Mouse (Mus musculus): ENCODE results near the gene Slit1. TPM values are rescaled to one million over a fixed set of nuclear protein-coding genes. Genes with fewer than 3 reads are reported as not detected.
A peak's percentile ranks its signal among the peaks of the same experiment; 100 is the strongest.

Gene Slit1
- polyA plus RNA-seq, 1 experiment, result 2.7 TPM

- Histone ChIP-seq H3K27ac (ENCODE audit: control insufficient read depth, insufficient read depth, low read depth, low read length, poor library complexity) (no peak overlapping the region), H3K4me3 (replicated peaks; ENCODE audit: control insufficient read depth, low read depth, low read length) (no peak overlapping the region), H3K4me1 (ENCODE audit: control insufficient read depth, insufficient read depth, low read length) (no peaks in the 10 kb centered on the region)
- TF ChIP-seq CTCF (IDR thresholded peaks at IDR 0.05; ENCODE audit: control insufficient read depth, insufficient read depth, low read length), result no peak
- no peak for TF ChIP-seq POLR2A (IDR thresholded peaks at IDR 0.05; ENCODE audit: borderline replicate concordance, control insufficient read depth, low read depth, low read length)
- 52% methylated on average over 10 of the region's 10 CpGs for WGBS
These were observed 91.5 kb downstream of the Slit1 start for GRCm38 (mm10) chr19:41651967-41652366.

- no peaks in the 10 kb centered on the region for H3K4me1 ChIP-seq (ENCODE audit: control insufficient read depth, insufficient read depth, low read length)
- TF ChIP-seq CTCF (IDR thresholded peaks at IDR 0.05; ENCODE audit: control insufficient read depth, insufficient read depth, low read length), result no peak
- 0 out of 2 replicates have a peak overlapping the region, but pooled peaks have one; percentile 10 for H3K27ac ChIP-seq (ENCODE audit: control insufficient read depth, insufficient read depth, low read depth, low read length, poor library complexity)
- WGBS, result 47% methylated on average over 10 of the region's 10 CpGs
- H3K4me3 ChIP-seq (replicated peaks; ENCODE audit: control insufficient read depth, low read depth, low read length), result no peak overlapping the region
These were observed 94.1 kb downstream of the Slit1 start for GRCm38 (mm10) chr19:41649394-41649793.

GRCm38 (mm10) chr19:41646947-41647631 is 96.4 kb downstream of the Slit1 start:
- TF ChIP-seq CTCF (IDR thresholded peaks at IDR 0.05; ENCODE audit: control insufficient read depth, insufficient read depth, low read length) (peak; percentile 73), POLR2A (IDR thresholded peaks at IDR 0.05; ENCODE audit: borderline replicate concordance, control insufficient read depth, low read depth, low read length) (no peak)

GRCm38 (mm10) chr19:41643010-41643409 is 100.5 kb downstream of the Slit1 start:
- H3K4me1 ChIP-seq (ENCODE audit: control insufficient read depth, insufficient read depth, low read length), result no peaks in the 10 kb centered on the region
- TF ChIP-seq CTCF (IDR thresholded peaks at IDR 0.05; ENCODE audit: control insufficient read depth, insufficient read depth, low read length) (no peak), POLR2A (IDR thresholded peaks at IDR 0.05; ENCODE audit: borderline replicate concordance, control insufficient read depth, low read depth, low read length) (no peak)
- 47% methylated on average over 11 of the region's 11 CpGs for WGBS
- no peak overlapping the region for H3K4me3 ChIP-seq (replicated peaks; ENCODE audit: control insufficient read depth, low read depth, low read length)
- H3K27ac ChIP-seq (ENCODE audit: control insufficient read depth, insufficient read depth, low read depth, low read length, poor library complexity), result no peak overlapping the region

More at GRCm38 (mm10) chr19:41646947-41647631, 96.4 kb downstream of the Slit1 start:
- no peak overlapping the region for H3K4me3 ChIP-seq (replicated peaks; ENCODE audit: control insufficient read depth, low read depth, low read length)
- H3K4me1 ChIP-seq (ENCODE audit: control insufficient read depth, insufficient read depth, low read length), result no peaks in the 10 kb centered on the region
- H3K27ac ChIP-seq (ENCODE audit: control insufficient read depth, insufficient read depth, low read depth, low read length, poor library complexity), result no peak overlapping the region
- WGBS, result 22% methylated on average over 16 of the region's 16 CpGs

GRCm38 (mm10) chr19:41634999-41635398 is 108.5 kb downstream of the Slit1 start:
- no peak overlapping the region for H3K27ac ChIP-seq (ENCODE audit: control insufficient read depth, insufficient read depth, low read depth, low read length, poor library complexity)
- TF ChIP-seq CTCF (IDR thresholded peaks at IDR 0.05; ENCODE audit: control insufficient read depth, insufficient read depth, low read length) (no peak), POLR2A (IDR thresholded peaks at IDR 0.05; ENCODE audit: borderline replicate concordance, control insufficient read depth, low read depth, low read length) (no peak)
- whole genome bisulfite sequencing, result 67% methylated on average over 6 of the region's 6 CpGs
- no peaks in the 10 kb centered on the region; the same call in none of the 2 replicates for H3K4me1 ChIP-seq (ENCODE audit: control insufficient read depth, insufficient read depth, low read length)
- no peak overlapping the region for H3K4me3 ChIP-seq (replicated peaks; ENCODE audit: control insufficient read depth, low read depth, low read length)

GRCm38 (mm10) chr19:41634099-41634498 is 109.4 kb downstream of the Slit1 start:
- TF ChIP-seq POLR2A (IDR thresholded peaks at IDR 0.05; ENCODE audit: borderline replicate concordance, control insufficient read depth, low read depth, low read length) (no peak), CTCF (IDR thresholded peaks at IDR 0.05; ENCODE audit: control insufficient read depth, insufficient read depth, low read length) (no peak)
- H3K27ac ChIP-seq (ENCODE audit: control insufficient read depth, insufficient read depth, low read depth, low read length, poor library complexity), result no peak overlapping the region
- no peaks in the 10 kb centered on the region; the same call in none of the 2 replicates for H3K4me1 ChIP-seq (ENCODE audit: control insufficient read depth, insufficient read depth, low read length)
- 29% methylated on average over 10 of the region's 10 CpGs for WGBS
- no peak overlapping the region for H3K4me3 ChIP-seq (replicated peaks; ENCODE audit: control insufficient read depth, low read depth, low read length)

GRCm38 (mm10) chr19:41629532-41629931 is 113.9 kb downstream of the Slit1 start:
- Histone ChIP-seq H3K27ac (ENCODE audit: control insufficient read depth, insufficient read depth, low read depth, low read length, poor library complexity) (no peak overlapping the region), H3K4me3 (replicated peaks; ENCODE audit: control insufficient read depth, low read depth, low read length) (no peak overlapping the region), H3K4me1 (ENCODE audit: control insufficient read depth, insufficient read depth, low read length) (no peaks in the 10 kb centered on the region; the same call in none of the 2 replicates)
- 55% methylated on average over 5 of the region's 5 CpGs for WGBS
- no peak for TF ChIP-seq POLR2A (IDR thresholded peaks at IDR 0.05; ENCODE audit: borderline replicate concordance, control insufficient read depth, low read depth, low read length)
- TF ChIP-seq CTCF (IDR thresholded peaks at IDR 0.05; ENCODE audit: control insufficient read depth, insufficient read depth, low read length), result peak; percentile 42; the same call in 1 of the 2 replicates

- H3K27ac ChIP-seq (ENCODE audit: control insufficient read depth, insufficient read depth, low read depth, low read length, poor library complexity), result no peak overlapping the region
- TF ChIP-seq POLR2A (IDR thresholded peaks at IDR 0.05; ENCODE audit: borderline replicate concordance, control insufficient read depth, low read depth, low read length), result no peak
- TF ChIP-seq CTCF (IDR thresholded peaks at IDR 0.05; ENCODE audit: control insufficient read depth, insufficient read depth, low read length), result no peak
- WGBS, result 85% methylated on average over 11 of the region's 11 CpGs
- H3K4me3 ChIP-seq (replicated peaks; ENCODE audit: control insufficient read depth, low read depth, low read length), result no peak overlapping the region
- no peaks in the 10 kb centered on the region; the same call in none of the 2 replicates for H3K4me1 ChIP-seq (ENCODE audit: control insufficient read depth, insufficient read depth, low read length)
These were observed 114.5 kb downstream of the Slit1 start for GRCm38 (mm10) chr19:41628970-41629369.

All from bone marrow, adult 2 months (tissue).